Mouse (Mus musculus) gastrocnemius, postnatal 36 days (tissue): ENCODE data around the gene Pik3r5. TPM values are rescaled to one million over a fixed set of nuclear protein-coding genes. Genes with fewer than 3 reads are reported as not detected.

Source experiments
- DNase-seq, 2 experiments: peaks; one replicate each; pipeline ENCODE4 v3.0.0; 2022
- intact Hi-C: fragments of 180-260 bp; cut with DNase I; formaldehyde crosslinking; loops from one replicate; pipeline ENCODE4 v1.15.1; 2025
- total RNA-seq, 2 experiments: library from RNA; stranded (reverse); gene quantifications; 2 replicates each; pipeline ENCODE4 v1.2.3; 2021

The Pik3r5 gene
- total RNA-seq, 2 experiments from 2014 or later: 0.56 to 0.57 TPM

GRCm38 (mm10) chr11:68507246-68507645 lies 75.3 kb downstream of the Pik3r5 start:
- no peak for DNase-seq
- intact Hi-C loops: no loop called here

- DNase-seq: no peak
- intact Hi-C loops: no loop called here
Measured at GRCm38 (mm10) chr11:68508619-68509018, 76.7 kb downstream of the Pik3r5 start.

- DNase-seq: no peak
- intact Hi-C loops: no loop called here
Measured at GRCm38 (mm10) chr11:68509194-68509593, 77.3 kb downstream of the Pik3r5 start.

- intact Hi-C loops: no loop called here
- no peak for DNase-seq
Measured at GRCm38 (mm10) chr11:68513969-68514368, 82.0 kb downstream of the Pik3r5 start.

GRCm38 (mm10) chr11:68519362-68519761 lies 87.4 kb downstream of the Pik3r5 start:
- intact Hi-C loops: no loop called here
- DNase-seq: no peak

- intact Hi-C loops: no loop called here
- DNase-seq: no peak
Measured at GRCm38 (mm10) chr11:68519815-68520214, 87.9 kb downstream of the Pik3r5 start.

GRCm38 (mm10) chr11:68520439-68520838 lies 88.5 kb downstream of the Pik3r5 start:
- intact Hi-C loops: no loop called here
- no peak for DNase-seq

GRCm38 (mm10) chr11:68521352-68521751 lies 89.4 kb downstream of the Pik3r5 start:
- no peak for DNase-seq
- intact Hi-C loops: no loop called here

GRCm38 (mm10) chr11:68526441-68526840 lies 94.5 kb downstream of the Pik3r5 start:
- intact Hi-C loops: no loop called here
- DNase-seq: no peak

- intact Hi-C loops: no loop called here
- DNase-seq: peak; percentile 43 to 57
Measured at GRCm38 (mm10) chr11:68531066-68531806, 99.3 kb downstream of the Pik3r5 start.

GRCm38 (mm10) chr11:68531941-68532535 lies 100.1 kb downstream of the Pik3r5 start:
- DNase-seq: no peak
- intact Hi-C loops: no loop called here

GRCm38 (mm10) chr11:68532773-68533172 lies 100.9 kb downstream of the Pik3r5 start:
- intact Hi-C loops: no loop called here
- no peak for DNase-seq

- intact Hi-C loops: no loop called here
- DNase-seq: no peak
Measured at GRCm38 (mm10) chr11:68533971-68534475, 102.1 kb downstream of the Pik3r5 start.

GRCm38 (mm10) chr11:68536026-68536425 lies 104.1 kb downstream of the Pik3r5 start:
- no peak for DNase-seq
- intact Hi-C loops: no loop called here

- intact Hi-C loops: no loop called here
- DNase-seq: no peak
Measured at GRCm38 (mm10) chr11:68536465-68536864, 104.5 kb downstream of the Pik3r5 start.

GRCm38 (mm10) chr11:68539621-68540020 lies 107.7 kb downstream of the Pik3r5 start:
- DNase-seq: no peak
- intact Hi-C loops: no loop called here

GRCm38 (mm10) chr11:68544554-68544953 lies 112.6 kb downstream of the Pik3r5 start:
- DNase-seq: no peak
- intact Hi-C loops: no loop called here

GRCm38 (mm10) chr11:68545172-68545571 lies 113.3 kb downstream of the Pik3r5 start:
- intact Hi-C loops: loop anchor here (5.0 kb wide), 1 partner anchor 58 kb away; no protein-coding TSS in a partner anchor
- DNase-seq: no peak

GRCm38 (mm10) chr11:68545682-68546222 lies 113.8 kb downstream of the Pik3r5 start:
- intact Hi-C loops: loop anchor here (5.0 kb wide), 1 partner anchor 58 kb away; no protein-coding TSS in a partner anchor
- no peak for DNase-seq
